Mouse (Mus musculus): ENCODE results near the gene Gm11938. TPM values are rescaled to one million over a fixed set of nuclear protein-coding genes. Genes with fewer than 3 reads are reported as not detected.

Gm11938 gene
- polyA plus RNA-seq, 1 experiment = not detected

GRCm38 (mm10) chr11:99590981-99591380, 12.1 kb downstream of the Gm11938 start, which contains the start of gene Krtap1-3:
Gene Krtap1-3, minus strand, starts transcription at chr11:99591339.
- H3K27ac ChIP-seq (ENCODE audit: control insufficient read depth, insufficient read depth, low read depth, low read length) = no peak within 1 kb of the TSS
- H3K4me1 ChIP-seq (ENCODE audit: control insufficient read depth, insufficient read depth, low read length) = 0 out of 2 replicates have a peak, but pooled peaks cover 2% of the 10 kb centered on the region
- H3K4me3 ChIP-seq (ENCODE audit: control insufficient read depth, low read depth, low read length) = no peak within 1 kb of the TSS
- TF ChIP-seq CTCF (IDR thresholded peaks at IDR 0.05; ENCODE audit: control insufficient read depth, insufficient read depth, insufficient replicate concordance, low read depth, low read length) (no peak), POLR2A (IDR thresholded peaks at IDR 0.05; ENCODE audit: control insufficient read depth, low read depth, low read length) (no peak)
- H3K36me3 ChIP-seq (ENCODE audit: control insufficient read depth, insufficient read depth, low read length) = no peaks in the 10 kb centered on the region
- no peaks in the 10 kb centered on the region for H3K27me3 ChIP-seq (ENCODE audit: control insufficient read depth, insufficient read depth, low read length)

DNA sequence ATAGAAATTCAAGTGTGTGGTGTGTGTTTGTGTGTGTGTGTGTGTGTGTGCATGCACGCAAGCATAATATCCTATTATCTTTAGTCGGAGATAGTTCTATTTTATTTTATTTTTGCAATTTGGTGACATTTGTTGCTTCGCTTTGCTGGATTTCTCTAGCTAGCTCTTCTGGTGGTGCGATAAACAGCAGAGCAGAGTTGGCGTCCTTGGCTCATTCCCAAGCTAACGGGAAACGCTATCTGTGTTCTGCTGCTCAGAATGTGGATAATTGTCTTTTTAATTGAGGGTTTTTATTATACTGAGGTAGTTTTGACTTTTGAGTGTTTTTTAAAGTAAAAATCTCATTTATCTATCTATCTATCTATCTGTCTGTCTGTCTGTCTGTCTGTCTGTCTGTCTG, 18.0 kb downstream of the Gm11938 start:
- no peak for TF ChIP-seq CTCF (IDR thresholded peaks at IDR 0.05; ENCODE audit: control insufficient read depth, insufficient read depth, insufficient replicate concordance, low read depth, low read length)
- TF ChIP-seq POLR2A (IDR thresholded peaks at IDR 0.05; ENCODE audit: control insufficient read depth, low read depth, low read length) = no peak
- H3K4me1 ChIP-seq (ENCODE audit: control insufficient read depth, insufficient read depth, low read length) = no peaks in the 10 kb centered on the region
- H3K4me3 ChIP-seq (ENCODE audit: control insufficient read depth, low read depth, low read length) = no peak overlapping the region
- no peak overlapping the region for H3K27ac ChIP-seq (ENCODE audit: control insufficient read depth, insufficient read depth, low read depth, low read length)
- H3K27me3 ChIP-seq (ENCODE audit: control insufficient read depth, insufficient read depth, low read length) = no peaks in the 10 kb centered on the region
- H3K36me3 ChIP-seq (ENCODE audit: control insufficient read depth, insufficient read depth, low read length) = no peaks in the 10 kb centered on the region

DNA sequence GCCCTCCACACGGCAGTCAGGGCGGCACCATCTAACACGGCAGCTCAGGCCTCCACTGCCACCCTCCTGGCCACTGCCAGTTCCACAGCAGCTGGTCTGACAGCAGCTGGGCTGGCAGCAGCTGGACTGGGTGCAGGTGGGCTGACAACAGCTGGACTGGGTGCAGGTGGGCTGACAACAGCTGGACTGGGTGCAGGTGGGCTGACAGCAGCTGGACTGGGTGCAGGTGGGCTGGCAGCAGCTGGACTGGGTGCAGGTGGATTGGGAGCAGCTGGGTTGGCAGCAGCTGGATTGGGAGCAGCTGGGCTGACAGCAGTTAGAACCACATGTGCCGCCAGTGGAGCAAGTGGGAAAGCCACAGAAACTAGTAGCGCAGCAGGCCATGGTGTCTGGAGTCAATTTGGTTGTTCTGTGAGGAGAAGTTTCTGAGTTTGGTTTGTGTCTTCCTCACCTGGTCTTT, 19.8 kb downstream of the Gm11938 start, which contains the start of gene Krtap1-4:
Krtap1-4 (minus strand) TSS at position 410 of the 460 bp plus-strand sequence.
- Histone ChIP-seq H3K27ac (ENCODE audit: control insufficient read depth, insufficient read depth, low read depth, low read length) (no peak within 1 kb of the TSS), H3K4me3 (ENCODE audit: control insufficient read depth, low read depth, low read length) (no peak within 1 kb of the TSS), H3K36me3 (ENCODE audit: control insufficient read depth, insufficient read depth, low read length) (no peaks in the 10 kb centered on the region), H3K4me1 (ENCODE audit: control insufficient read depth, insufficient read depth, low read length) (no peaks in the 10 kb centered on the region), H3K27me3 (ENCODE audit: control insufficient read depth, insufficient read depth, low read length) (no peaks in the 10 kb centered on the region)
- TF ChIP-seq CTCF (IDR thresholded peaks at IDR 0.05; ENCODE audit: control insufficient read depth, insufficient read depth, insufficient replicate concordance, low read depth, low read length) (no peak), POLR2A (IDR thresholded peaks at IDR 0.05; ENCODE audit: control insufficient read depth, low read depth, low read length) (no peak)

DNA sequence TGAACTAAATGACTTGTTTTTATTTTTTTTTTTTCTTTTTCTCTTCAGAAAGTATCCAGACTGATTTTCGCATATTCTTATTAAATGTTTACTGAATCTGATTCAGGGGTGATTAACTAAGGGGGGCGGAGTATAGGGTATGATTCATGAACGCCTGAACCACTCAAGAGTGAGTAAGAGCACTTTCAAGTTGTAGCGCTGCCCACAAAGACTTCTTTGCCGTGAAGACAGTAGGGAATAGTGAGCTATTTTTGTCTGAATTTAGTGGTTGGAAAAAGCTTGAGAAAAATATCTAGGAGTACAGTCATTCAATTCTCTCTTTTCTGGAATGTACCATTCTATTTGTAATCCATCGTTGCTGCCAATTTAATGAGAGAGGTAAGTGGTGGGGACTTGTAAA, 21.5 kb downstream of the Gm11938 start:
- H3K27ac ChIP-seq (ENCODE audit: control insufficient read depth, insufficient read depth, low read depth, low read length) = no peak overlapping the region
- no peaks in the 10 kb centered on the region for H3K27me3 ChIP-seq (ENCODE audit: control insufficient read depth, insufficient read depth, low read length)
- no peak overlapping the region for H3K4me3 ChIP-seq (ENCODE audit: control insufficient read depth, low read depth, low read length)
- H3K4me1 ChIP-seq (ENCODE audit: control insufficient read depth, insufficient read depth, low read length) = no peaks in the 10 kb centered on the region
- TF ChIP-seq POLR2A (IDR thresholded peaks at IDR 0.05; ENCODE audit: control insufficient read depth, low read depth, low read length) = no peak
- H3K36me3 ChIP-seq (ENCODE audit: control insufficient read depth, insufficient read depth, low read length) = no peaks in the 10 kb centered on the region

- no peak overlapping the region for H3K27ac ChIP-seq (ENCODE audit: control insufficient read depth, insufficient read depth, low read depth, low read length)
- no peak overlapping the region for H3K4me3 ChIP-seq (ENCODE audit: control insufficient read depth, low read depth, low read length)
Measured at GRCm38 (mm10) chr11:99581051-99581450, 22.1 kb downstream of the Gm11938 start.

DNA sequence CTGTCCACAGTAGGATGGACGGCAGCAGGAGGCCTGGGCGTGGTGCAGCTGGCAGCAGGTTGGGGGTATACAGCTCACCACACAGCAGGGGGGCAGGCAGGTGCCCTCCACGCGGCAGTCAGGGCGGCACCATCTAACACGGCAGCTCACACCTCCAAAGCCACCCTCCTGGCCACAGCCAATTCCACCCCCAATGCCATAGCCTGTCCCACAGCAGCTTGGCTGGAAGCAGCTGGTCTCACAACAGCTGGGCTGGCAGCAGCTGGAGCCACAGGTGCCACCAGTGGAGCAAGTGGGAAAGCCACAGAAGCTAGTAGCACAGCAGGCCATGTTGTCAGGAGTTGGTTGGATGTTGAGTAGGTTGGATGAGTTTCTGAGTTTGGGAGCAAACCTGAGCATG, 22.5 kb downstream of the Gm11938 start, which contains the start of gene Krtap1-5:
Krtap1-5 (minus strand) TSS at position 381 of the 400 bp plus-strand sequence.
- no peaks in the 10 kb centered on the region for H3K36me3 ChIP-seq (ENCODE audit: control insufficient read depth, insufficient read depth, low read length)
- no peaks in the 10 kb centered on the region for H3K27me3 ChIP-seq (ENCODE audit: control insufficient read depth, insufficient read depth, low read length)
- H3K4me3 ChIP-seq (ENCODE audit: control insufficient read depth, low read depth, low read length) = no peak within 1 kb of the TSS
- no peak within 1 kb of the TSS for H3K27ac ChIP-seq (ENCODE audit: control insufficient read depth, insufficient read depth, low read depth, low read length)
- no peaks in the 10 kb centered on the region for H3K4me1 ChIP-seq (ENCODE audit: control insufficient read depth, insufficient read depth, low read length)
- TF ChIP-seq POLR2A (IDR thresholded peaks at IDR 0.05; ENCODE audit: control insufficient read depth, low read depth, low read length) (no peak), CTCF (IDR thresholded peaks at IDR 0.05; ENCODE audit: control insufficient read depth, insufficient read depth, insufficient replicate concordance, low read depth, low read length) (no peak)

More at GRCm38 (mm10) chr11:99581051-99581450, 22.1 kb downstream of the Gm11938 start:
- Histone ChIP-seq H3K27me3 (ENCODE audit: control insufficient read depth, insufficient read depth, low read length) (no peaks in the 10 kb centered on the region), H3K4me1 (ENCODE audit: control insufficient read depth, insufficient read depth, low read length) (no peaks in the 10 kb centered on the region), H3K36me3 (ENCODE audit: control insufficient read depth, insufficient read depth, low read length) (no peaks in the 10 kb centered on the region)
- TF ChIP-seq POLR2A (IDR thresholded peaks at IDR 0.05; ENCODE audit: control insufficient read depth, low read depth, low read length) (no peak), CTCF (IDR thresholded peaks at IDR 0.05; ENCODE audit: control insufficient read depth, insufficient read depth, insufficient replicate concordance, low read depth, low read length) (no peak)

- peak; percentile 70; the same call in 1 of the 2 replicates for TF ChIP-seq CTCF (IDR thresholded peaks at IDR 0.05; ENCODE audit: control insufficient read depth, insufficient read depth, insufficient replicate concordance, low read depth, low read length)
- TF ChIP-seq POLR2A (IDR thresholded peaks at IDR 0.05; ENCODE audit: control insufficient read depth, low read depth, low read length) = no peak
- no peaks in the 10 kb centered on the region for H3K36me3 ChIP-seq (ENCODE audit: control insufficient read depth, insufficient read depth, low read length)
- H3K4me3 ChIP-seq (ENCODE audit: control insufficient read depth, low read depth, low read length) = no peak overlapping the region
- H3K27me3 ChIP-seq (ENCODE audit: control insufficient read depth, insufficient read depth, low read length) = no peaks in the 10 kb centered on the region
- H3K4me1 ChIP-seq (ENCODE audit: control insufficient read depth, insufficient read depth, low read length) = no peaks in the 10 kb centered on the region
- no peak overlapping the region for H3K27ac ChIP-seq (ENCODE audit: control insufficient read depth, insufficient read depth, low read depth, low read length)
Measured at GRCm38 (mm10) chr11:99574106-99574505, 29.0 kb downstream of the Gm11938 start.
